Mouse (Mus musculus) lung, postnatal 0 days (tissue): ENCODE data around the gene Ptk7. TPM values are rescaled to one million over a fixed set of nuclear protein-coding genes. Genes with fewer than 3 reads are reported as not detected.

Experiments
- ATAC-seq: fragments of 200-750 bp; cut with Nextera tagmentation; 2 replicates; pipeline ENCODE4 v1.8.0; 2017; ENCODE audit warnings: moderate library complexity
- DNase-seq: peaks from one replicate; pipeline ENCODE4 v3.0.0-alpha.2; 2016; ENCODE audit warnings: low spot score
- H3K27ac ChIP-seq: fragments of 300-500 bp; sonication (generic); 2 replicates; pipeline ENCODE4 v1.5.1; 2014; ENCODE audit warnings: antibody characterized with exemption, mild to moderate bottlenecking, low read length, mixed read lengths
- H3K27me3 ChIP-seq: fragments of 300-500 bp; sonication (generic); replicated peaks from 2 replicates; pipeline ENCODE4 v1.6.1; 2014; ENCODE audit warnings: low read length, mixed read lengths; ENCODE audit not compliant: insufficient read depth
- H3K36me3 ChIP-seq: fragments of 300-500 bp; sonication (generic); 2 replicates; pipeline ENCODE4 v1.6.1; 2014; ENCODE audit warnings: low read length, mixed read lengths; ENCODE audit not compliant: insufficient read depth
- H3K4me1 ChIP-seq: fragments of 300-500 bp; sonication (generic); 2 replicates; pipeline ENCODE4 v1.6.1; 2014; ENCODE audit warnings: antibody characterized with exemption, low read depth, low read length, mixed read lengths; ENCODE audit not compliant: insufficient read depth
- H3K4me2 ChIP-seq: fragments of 300-500 bp; sonication (generic); replicated peaks from 2 replicates; pipeline ENCODE4 v1.6.1; 2014; ENCODE audit warnings: low read depth, mild to moderate bottlenecking, low read length, moderate library complexity, mixed read lengths
- H3K4me3 ChIP-seq: fragments of 300-500 bp; sonication (generic); 2 replicates; pipeline ENCODE4 v1.5.1; 2014; ENCODE audit warnings: low read depth, low read length
- H3K9ac ChIP-seq: fragments of 300-500 bp; sonication (generic); replicated peaks from 2 replicates; pipeline ENCODE4 v1.6.1; 2014; ENCODE audit warnings: low read depth, mild to moderate bottlenecking
- H3K9me3 ChIP-seq: fragments of 300-500 bp; sonication (generic); 2 replicates; pipeline ENCODE4 v1.6.1; 2016; ENCODE audit warnings: low read length, mixed read lengths
- CTCF ChIP-seq: IDR thresholded peaks from 2 replicates; pipeline ENCODE4 v1.5.1; 2016; ENCODE audit warnings: antibody characterized with exemption, mild to moderate bottlenecking
- EP300 ChIP-seq: IDR thresholded peaks from 2 replicates; pipeline ENCODE4 v1.6.1; 2016; ENCODE audit warnings: antibody characterized with exemption, mild to moderate bottlenecking, control low read depth
- WGBS: fragments of 180-500 bp; shearing (Covaris S2); extraction: QIAGEN DNeasy Blood & Tissue Kit; methylation state at CpG from one replicate; pipeline ENCODE4 v1.1.7; 2014; 5-methylcytosine and 5-hydroxymethylcytosine counted together
- polyA plus RNA-seq: library from polyadenylated mRNA; unstranded; fragments of >200 nt; fragmentation: Nextera tagmentation; extraction: Ambion mirVana; gene quantifications from 2 replicates; pipeline ENCODE4 v1.2.1, GENCODE M21; 2015

The Ptk7 gene
- polyA plus RNA-seq, 1 experiment from 2014 or later = 75.8 TPM

GRCm38 (mm10) chr17:46669911-46670310 lies 40.6 kb upstream of the Ptk7 start:
- peaks cover 6% of the 10 kb centered on the region; the same call in 1 of the 2 replicates for H3K4me1 ChIP-seq
- DNase-seq (no peak), ATAC-seq (no peak)
- 97% methylated on average over 10 of the region's 10 CpGs for WGBS
- no peak overlapping the region for H3K4me3 ChIP-seq
- TF ChIP-seq EP300 = no peak
- no peak for TF ChIP-seq CTCF
- no peaks in the 10 kb centered on the region for H3K9me3 ChIP-seq
- H3K27ac ChIP-seq = no peak overlapping the region
- no peak overlapping the region for H3K9ac ChIP-seq
- peaks cover 16% of the 10 kb centered on the region for H3K36me3 ChIP-seq
- H3K27me3 ChIP-seq = no peaks in the 10 kb centered on the region
- H3K4me2 ChIP-seq = no peak overlapping the region

DNA sequence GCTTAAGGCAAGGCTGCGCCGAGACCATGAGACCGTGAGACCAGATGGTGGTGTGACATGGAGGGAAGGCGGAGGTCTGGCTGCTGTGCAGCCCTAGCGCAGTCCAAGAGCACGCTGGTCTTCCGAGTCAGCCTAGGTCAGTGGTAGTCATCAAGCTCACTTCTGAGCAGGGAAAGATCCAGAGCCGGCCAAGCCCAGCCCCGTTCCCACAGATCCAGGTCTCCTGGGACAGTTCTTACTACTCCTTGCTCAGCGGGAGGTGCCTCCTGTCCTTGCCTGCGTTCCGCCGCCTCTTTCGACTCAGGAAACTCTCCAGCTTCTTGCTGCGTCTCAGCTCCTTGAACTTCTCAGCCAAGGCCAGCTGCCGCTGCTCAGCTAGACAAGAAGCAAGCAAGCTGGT lies 38.4 kb upstream of the Ptk7 start:
- H3K4me3 ChIP-seq = no peak overlapping the region
- H3K36me3 ChIP-seq = peaks cover 30% of the 10 kb centered on the region
- H3K9me3 ChIP-seq = no peaks in the 10 kb centered on the region
- WGBS = 80% methylated on average over 16 of the region's 16 CpGs
- no peak for TF ChIP-seq EP300
- TF ChIP-seq CTCF = no peak
- ATAC-seq (peak; percentile 43), DNase-seq (no peak)
- no peak overlapping the region for H3K4me2 ChIP-seq
- H3K9ac ChIP-seq = no peak overlapping the region
- H3K27me3 ChIP-seq = no peaks in the 10 kb centered on the region
- H3K27ac ChIP-seq = no peak overlapping the region
- no peaks in the 10 kb centered on the region for H3K4me1 ChIP-seq

DNA sequence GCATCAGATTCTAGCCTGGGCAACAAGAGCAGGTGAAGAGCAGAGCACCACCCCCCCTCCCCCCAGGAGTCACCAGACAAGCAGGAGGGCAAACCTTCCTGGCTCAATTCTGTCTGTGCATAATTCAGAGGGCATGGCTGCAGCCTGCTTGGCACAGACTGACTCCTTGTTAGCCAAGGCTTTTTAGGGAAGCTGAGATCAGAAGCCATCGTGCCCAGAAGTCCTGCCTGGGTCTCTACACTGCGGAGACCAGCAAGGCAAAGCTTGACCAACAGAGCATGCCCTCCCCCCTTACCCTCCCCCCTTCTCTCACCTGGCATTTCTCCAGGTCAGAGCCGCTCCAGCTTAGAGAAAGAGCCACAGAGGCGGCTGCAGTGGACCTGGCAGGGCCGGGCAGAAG lies 33.4 kb upstream of the Ptk7 start:
- H3K4me1 ChIP-seq = no peaks in the 10 kb centered on the region
- H3K27ac ChIP-seq = no peak overlapping the region
- H3K4me2 ChIP-seq = no peak overlapping the region
- peaks cover 40% of the 10 kb centered on the region for H3K36me3 ChIP-seq
- H3K27me3 ChIP-seq = no peaks in the 10 kb centered on the region
- H3K4me3 ChIP-seq = no peak overlapping the region
- no peak for TF ChIP-seq EP300
- no peak for TF ChIP-seq CTCF
- H3K9me3 ChIP-seq = no peaks in the 10 kb centered on the region
- ATAC-seq (no peak), DNase-seq (no peak)
- no peak overlapping the region for H3K9ac ChIP-seq
- WGBS = 88% methylated on average over 4 of the region's 5 CpGs

GRCm38 (mm10) chr17:46661981-46662380 lies 32.7 kb upstream of the Ptk7 start:
- no peak for ATAC-seq
- Histone ChIP-seq H3K27ac (no peak overlapping the region), H3K4me2 (no peak overlapping the region)

DNA sequence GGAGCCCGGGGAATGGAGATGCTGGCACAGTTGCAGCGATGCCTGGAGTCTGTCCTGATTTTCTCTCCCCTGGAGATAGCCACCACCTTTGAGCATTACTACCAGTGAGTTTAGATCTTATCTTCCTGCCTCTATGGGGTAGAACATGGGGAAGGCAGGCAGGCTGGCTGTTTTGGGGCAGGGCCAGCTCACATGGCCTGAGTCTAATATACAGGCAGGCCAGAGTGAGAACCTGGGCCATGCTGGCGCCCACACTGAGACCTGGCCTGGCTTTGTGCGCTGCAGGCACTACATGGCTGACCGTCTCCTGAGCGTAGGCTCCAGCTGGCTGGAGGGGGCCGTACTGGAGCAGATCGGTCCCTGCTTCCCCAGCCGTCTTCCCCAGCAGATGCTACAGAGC lies 32.0 kb upstream of the Ptk7 start:
- TF ChIP-seq EP300 = no peak
- TF ChIP-seq CTCF = no peak

More at GRCm38 (mm10) chr17:46661981-46662380, 32.7 kb upstream of the Ptk7 start:
- Histone ChIP-seq H3K27me3 (no peaks in the 10 kb centered on the region), H3K4me3 (no peak overlapping the region), H3K36me3 (peaks cover 44% of the 10 kb centered on the region), H3K9ac (no peak overlapping the region), H3K9me3 (no peaks in the 10 kb centered on the region), H3K4me1 (no peaks in the 10 kb centered on the region)
- TF ChIP-seq EP300 (no peak), CTCF (no peak)
- no peak for DNase-seq
- WGBS = 84% methylated on average over 12 of the region's 12 CpGs

GRCm38 (mm10) chr17:46656054-46656453 lies 26.8 kb upstream of the Ptk7 start:
- H3K36me3 ChIP-seq = peaks cover 37% of the 10 kb centered on the region
- WGBS = 56% methylated on average over 6 of the region's 6 CpGs

More for the DNA sequence above, 32.0 kb upstream of the Ptk7 start:
- Histone ChIP-seq H3K4me3 (no peak overlapping the region), H3K36me3 (peaks cover 47% of the 10 kb centered on the region), H3K4me2 (no peak overlapping the region), H3K27ac (no peak overlapping the region), H3K9ac (no peak overlapping the region), H3K27me3 (no peaks in the 10 kb centered on the region), H3K9me3 (no peaks in the 10 kb centered on the region), H3K4me1 (no peaks in the 10 kb centered on the region)
- WGBS = 93% methylated on average over 9 of the region's 9 CpGs
- DNase-seq (no peak), ATAC-seq (no peak)

More at GRCm38 (mm10) chr17:46656054-46656453, 26.8 kb upstream of the Ptk7 start:
- Histone ChIP-seq H3K4me1 (peaks cover 9% of the 10 kb centered on the region; the same call in 1 of the 2 replicates), H3K27ac (no peak overlapping the region), H3K4me3 (no peak overlapping the region), H3K9ac (no peak overlapping the region), H3K9me3 (no peaks in the 10 kb centered on the region), H3K27me3 (no peaks in the 10 kb centered on the region), H3K4me2 (no peak overlapping the region)
- DNase-seq (no peak), ATAC-seq (no peak)
- TF ChIP-seq CTCF (no peak), EP300 (no peak)
